Mouse (Mus musculus) layer of hippocampus, adult 9-10 months (tissue): Measurements from ENCODE around the gene Cd200.
"Not testable (repeated sequence)": the region's sequence is repeated elsewhere in the genome, so short reads cannot be mapped to it uniquely, and the experiment has no call there.

Source experiments
- DNase-seq: peaks from one replicate; pipeline ENCODE4 v3.0.0; 2022; ENCODE audit warnings: low spot score

The Cd200 gene

DNA sequence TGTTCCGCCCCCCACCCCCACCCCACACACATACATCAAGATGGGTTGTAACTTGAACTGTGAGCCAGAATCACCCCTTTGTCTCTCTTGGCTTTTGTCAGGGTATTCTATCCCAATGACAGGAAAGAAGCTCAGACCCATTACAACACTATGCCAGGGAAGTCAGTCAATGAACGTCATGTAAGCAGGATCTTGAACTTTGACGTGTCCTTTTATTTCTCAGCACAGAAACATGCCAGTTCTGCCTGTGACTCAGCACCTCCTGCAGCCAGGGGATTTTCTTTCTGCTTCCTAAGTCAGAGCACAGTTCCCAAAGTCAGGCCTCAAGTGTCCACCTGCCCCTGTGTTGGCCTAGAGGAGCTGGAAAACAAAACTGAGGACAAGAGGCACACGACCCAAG lies 31.5 kb downstream of the Cd200 start:
- DNase-seq: no peak

DNA sequence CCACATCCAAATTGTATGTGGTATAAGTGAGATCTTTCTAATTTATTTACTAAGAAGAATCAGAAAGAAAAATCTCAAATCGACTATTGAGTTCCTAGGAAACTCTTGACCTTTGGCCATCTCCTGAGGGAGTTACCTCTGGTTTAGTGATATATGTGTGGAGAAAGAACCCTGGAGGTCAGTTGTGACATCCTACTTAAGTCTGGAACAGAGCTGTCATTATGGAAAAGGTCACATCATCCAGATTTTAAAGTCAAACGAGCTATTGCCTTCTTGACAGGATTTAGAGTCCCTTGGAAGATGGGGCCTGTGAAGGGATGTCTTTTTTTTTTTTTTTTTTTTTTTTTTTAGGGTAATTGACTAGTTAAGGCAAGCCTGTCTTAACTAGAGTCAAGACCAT lies 32.0 kb downstream of the Cd200 start:
- no peak for DNase-seq

DNA sequence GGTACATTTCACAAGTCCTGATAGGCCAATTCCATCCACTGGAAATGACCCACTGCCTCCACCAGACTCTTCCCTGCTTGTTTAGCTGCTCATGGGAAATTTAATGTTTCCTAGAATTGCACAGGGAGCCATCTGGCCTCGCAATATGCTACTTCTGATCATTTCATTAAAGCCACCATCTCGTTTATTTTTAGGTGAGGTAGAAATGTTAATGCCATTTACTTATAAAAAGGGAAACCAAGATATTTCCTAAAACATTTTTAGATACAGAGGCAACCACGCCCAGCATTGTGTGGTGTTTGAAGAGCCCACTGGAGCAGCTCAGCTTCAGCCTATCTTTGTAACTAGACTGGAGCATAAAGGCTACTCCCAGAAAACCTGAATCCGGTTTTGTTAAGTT lies 32.6 kb downstream of the Cd200 start:
- DNase-seq: peak; percentile 36

- DNase-seq: no peak
Observed at GRCm38 (mm10) chr16:45375506-45376225, 33.2 kb downstream of the Cd200 start.

- DNase-seq: no peak
Observed at GRCm38 (mm10) chr16:45374074-45374473, 34.8 kb downstream of the Cd200 start.

DNA sequence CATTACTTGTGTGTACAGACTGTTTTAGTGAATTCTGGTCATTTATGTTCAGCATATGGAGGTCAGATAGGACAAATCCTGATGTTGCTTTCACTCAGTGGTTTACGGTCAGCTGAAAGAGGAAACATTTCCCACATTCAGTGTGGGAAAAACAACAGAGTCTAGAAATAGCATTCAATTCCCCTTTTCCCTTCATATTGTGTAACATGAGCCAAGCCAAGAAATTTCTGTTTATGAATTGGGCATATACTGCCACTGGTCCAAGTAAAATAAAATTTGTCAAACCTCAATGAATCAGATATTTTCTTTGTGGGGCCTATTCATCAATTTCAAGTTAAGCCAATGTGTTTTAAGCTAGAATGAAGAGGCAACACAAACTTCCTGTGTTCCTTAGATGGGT lies 37.8 kb downstream of the Cd200 start:
- no peak for DNase-seq

- DNase-seq: no peak
Observed at GRCm38 (mm10) chr16:45369285-45369965, 39.4 kb downstream of the Cd200 start.

DNA sequence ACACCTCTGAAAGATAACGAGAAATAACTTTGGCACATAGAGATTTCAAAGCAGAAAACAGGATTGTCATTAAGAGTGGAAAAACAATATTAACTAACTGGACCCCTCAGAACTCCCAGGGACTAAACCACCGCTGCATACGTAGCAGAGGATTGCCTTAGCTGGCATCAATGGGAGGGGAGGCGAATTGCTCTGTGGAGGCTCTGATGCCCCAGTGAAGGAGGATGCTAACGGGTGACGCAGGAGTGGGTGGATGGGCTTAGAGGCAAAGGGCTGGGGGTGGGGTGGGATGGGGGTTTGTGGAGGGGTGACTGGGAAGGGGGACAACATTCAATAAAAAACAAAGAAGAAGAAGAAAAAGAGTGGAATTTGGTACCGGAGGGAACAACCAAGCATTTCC lies 42.7 kb downstream of the Cd200 start:
- DNase-seq: no peak

GRCm38 (mm10) chr16:45365353-45365752 lies 43.5 kb downstream of the Cd200 start:
- no peak for DNase-seq

- DNase-seq: no peak
Observed at GRCm38 (mm10) chr16:45364627-45365026, 44.2 kb downstream of the Cd200 start.

DNA sequence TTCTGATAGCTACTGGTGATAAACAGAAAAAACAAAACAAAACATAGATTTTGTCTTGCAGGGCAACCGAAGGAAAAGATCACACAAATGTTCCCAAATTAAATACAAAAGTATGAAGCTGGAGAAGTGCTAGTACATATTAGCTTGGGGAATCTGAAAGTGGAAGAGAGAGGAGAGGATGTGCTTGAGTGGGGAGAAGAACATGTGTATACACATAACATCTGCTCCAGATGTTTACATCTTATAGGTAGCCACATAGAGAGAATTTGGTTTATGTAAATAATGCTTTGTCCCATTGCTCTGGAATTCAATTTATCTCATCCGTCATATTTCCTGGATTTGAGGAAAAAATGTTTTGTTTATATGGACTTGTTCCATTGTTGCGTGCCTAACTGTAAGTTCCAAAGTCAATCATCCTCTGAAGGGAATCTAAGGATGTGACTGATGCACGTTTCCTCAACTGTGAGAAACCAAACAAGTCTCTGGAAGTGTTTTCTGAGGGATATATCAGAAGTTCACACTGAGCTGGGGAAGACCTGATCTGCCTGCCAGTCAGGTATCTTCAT lies 45.3 kb downstream of the Cd200 start:
- no peak for DNase-seq

- no peak for DNase-seq
Observed at GRCm38 (mm10) chr16:45361450-45361849, 47.4 kb downstream of the Cd200 start.

DNA sequence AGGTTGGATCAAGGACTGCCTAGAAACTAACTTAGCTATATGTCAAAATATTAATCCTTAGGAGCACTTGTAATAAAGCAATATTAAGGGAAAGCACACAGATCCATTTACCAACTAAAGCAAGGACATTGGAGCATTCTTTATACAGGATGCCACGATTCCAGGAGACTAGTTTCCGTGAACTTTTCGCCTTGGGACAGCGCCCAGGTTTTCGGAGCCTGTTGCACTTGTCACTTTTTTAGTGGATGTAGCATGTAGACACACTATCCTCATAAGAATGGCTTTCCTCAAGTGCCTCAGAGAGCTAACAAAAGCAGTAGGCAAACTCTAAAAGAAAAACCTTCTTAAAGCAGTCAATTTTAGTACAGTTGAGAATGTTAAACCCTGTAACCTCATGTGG lies 50.4 kb downstream of the Cd200 start:
- DNase-seq: not testable (repeated sequence)

- no peak for DNase-seq
Observed at GRCm38 (mm10) chr16:45357134-45357533, 51.7 kb downstream of the Cd200 start.

DNA sequence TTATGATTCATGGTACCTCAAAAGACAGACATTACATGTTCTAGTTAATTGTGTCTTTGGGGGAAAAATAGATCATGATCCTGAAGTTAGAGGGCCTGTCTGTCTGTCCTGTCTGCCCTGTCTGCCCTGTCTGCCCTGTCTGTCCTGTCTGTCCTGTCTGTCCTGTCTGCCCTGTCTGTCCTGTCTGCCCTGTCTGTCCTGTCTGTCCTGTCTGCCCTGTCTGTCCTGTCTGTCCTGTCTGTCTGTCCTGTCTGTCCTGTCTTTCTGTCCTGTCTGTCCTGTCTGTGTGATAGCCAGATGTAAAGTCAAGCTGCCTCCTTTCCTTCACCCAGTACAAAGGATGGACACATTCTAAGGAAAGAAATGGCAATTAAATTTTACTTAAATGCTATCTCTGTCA lies 56.0 kb downstream of the Cd200 start:
- no peak for DNase-seq

DNA sequence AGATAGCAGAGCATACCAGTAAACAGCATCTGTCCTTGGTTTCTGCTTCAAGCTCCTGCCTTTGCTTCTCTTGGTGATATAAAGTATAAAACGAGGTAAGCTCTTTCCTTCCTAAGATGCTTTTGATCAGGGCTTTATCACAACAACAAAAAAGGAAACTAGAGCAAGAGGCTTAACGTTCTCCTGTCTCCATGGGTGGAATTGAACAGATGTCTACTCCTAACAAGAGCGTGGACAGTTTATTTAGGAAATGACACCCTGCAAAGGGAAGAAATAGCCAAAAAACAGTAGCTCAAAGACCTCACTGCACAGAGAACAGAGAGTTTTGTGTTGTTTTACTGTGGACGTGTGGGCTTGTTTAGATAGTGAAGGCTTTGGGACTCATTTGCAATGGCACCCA lies 58.1 kb downstream of the Cd200 start:
- no peak for DNase-seq

DNA sequence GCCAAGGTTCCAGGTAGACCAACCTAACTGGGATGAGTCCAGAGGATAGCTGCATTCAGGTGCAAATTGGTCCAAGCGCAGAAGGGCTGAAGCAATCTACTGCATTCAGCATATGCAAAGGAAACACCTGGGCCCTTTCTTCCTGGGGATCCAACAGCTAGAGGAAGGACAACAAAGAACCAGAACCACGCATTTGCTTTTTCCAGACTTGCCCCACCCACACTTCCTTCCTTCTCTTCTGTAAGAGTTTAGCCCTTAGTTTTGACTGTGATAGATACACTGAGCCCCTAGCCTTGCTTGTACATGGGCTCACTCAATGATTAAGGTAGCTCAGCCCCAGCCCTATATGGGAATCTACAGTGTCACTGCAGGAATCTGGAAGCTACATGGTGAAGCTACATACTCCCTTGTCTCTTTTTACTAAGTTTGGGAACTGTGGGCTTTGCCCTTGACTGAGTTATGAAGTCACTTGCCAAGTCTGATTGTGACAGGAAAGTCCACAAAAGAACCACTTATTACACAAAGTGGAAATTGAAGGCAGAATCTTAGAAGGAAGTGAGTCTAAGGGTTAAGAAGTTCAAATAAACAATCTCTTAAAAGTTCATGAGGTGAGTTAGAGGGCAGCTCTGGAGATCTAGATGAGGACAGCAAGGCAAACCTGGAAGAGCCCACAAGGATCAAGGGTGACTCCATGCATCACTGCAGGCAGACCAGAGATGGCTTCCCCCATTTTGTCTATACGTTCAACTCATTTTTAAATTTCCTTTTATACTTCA lies 59.1 kb downstream of the Cd200 start:
- no peak for DNase-seq

GRCm38 (mm10) chr16:45348238-45348637 lies 60.6 kb downstream of the Cd200 start:
- DNase-seq: not testable (repeated sequence)

- no peak for DNase-seq
Observed at GRCm38 (mm10) chr16:45346930-45347387, 61.9 kb downstream of the Cd200 start.

GRCm38 (mm10) chr16:45346367-45346766 lies 62.5 kb downstream of the Cd200 start:
- no peak for DNase-seq

GRCm38 (mm10) chr16:45344879-45345278 lies 64.0 kb downstream of the Cd200 start:
- DNase-seq: no peak

- DNase-seq: no peak
Observed at GRCm38 (mm10) chr16:45336478-45336877, 72.4 kb downstream of the Cd200 start.

GRCm38 (mm10) chr16:45334891-45335290 lies 74.0 kb downstream of the Cd200 start:
- no peak for DNase-seq
